Mouse (Mus musculus) liver, embryonic 15.5 days (tissue): ENCODE data around the gene Rab7b. TPM values are rescaled to one million over a fixed set of nuclear protein-coding genes. Genes with fewer than 3 reads are reported as not detected.

Source experiments
- ATAC-seq: fragments of 200-750 bp; cut with Nextera tagmentation; 2 replicates; pipeline ENCODE4 v1.8.0; 2017; ENCODE audit warnings: moderate number of reproducible peaks, mild to moderate bottlenecking, moderate library complexity; ENCODE audit not compliant: insufficient read depth
- H3K27ac ChIP-seq: fragments of 300-500 bp; sonication (generic); replicated peaks from 2 replicates; pipeline ENCODE4 v1.5.1; 2015; ENCODE audit warnings: mild to moderate bottlenecking, inconsistent platforms
- H3K27me3 ChIP-seq: fragments of 300-500 bp; sonication (generic); 2 replicates; pipeline ENCODE4 v1.6.1; 2015; ENCODE audit warnings: mild to moderate bottlenecking, inconsistent platforms
- H3K36me3 ChIP-seq: fragments of 300-500 bp; sonication (generic); replicated peaks from 2 replicates; pipeline ENCODE4 v1.6.1; 2015; ENCODE audit warnings: moderate library complexity, mild to moderate bottlenecking, inconsistent platforms
- H3K4me1 ChIP-seq: fragments of 300-500 bp; sonication (generic); replicated peaks from 2 replicates; pipeline ENCODE4 v1.6.1; 2015; ENCODE audit warnings: inconsistent platforms
- H3K4me2 ChIP-seq: fragments of 300-500 bp; sonication (generic); 2 replicates; pipeline ENCODE4 v1.6.1; 2015; ENCODE audit warnings: moderate library complexity, mild to moderate bottlenecking, inconsistent platforms
- H3K4me3 ChIP-seq: fragments of 300-500 bp; sonication (generic); replicated peaks from 2 replicates; pipeline ENCODE4 v1.5.1; 2015; ENCODE audit warnings: mild to moderate bottlenecking, inconsistent platforms
- H3K9ac ChIP-seq: fragments of 300-500 bp; sonication (generic); 2 replicates; pipeline ENCODE4 v1.6.1; 2015; ENCODE audit warnings: moderate library complexity, mild to moderate bottlenecking, inconsistent platforms
- H3K9me3 ChIP-seq: fragments of 300-500 bp; sonication (generic); replicated peaks from 2 replicates; pipeline ENCODE4 v1.6.1; 2016; ENCODE audit warnings: inconsistent platforms
- WGBS: fragments of 180-500 bp; shearing (Covaris S2); methylation state at CpG from one replicate; pipeline ENCODE4 v1.1.7; 2015; ENCODE audit warnings: mixed read lengths; ENCODE audit not compliant: insufficient replicate concordance; 5-methylcytosine and 5-hydroxymethylcytosine counted together
- polyA plus RNA-seq: library from polyadenylated mRNA; unstranded; fragments of >200 nt; fragmentation: Nextera tagmentation; extraction: Ambion mirVana; gene quantifications from 2 replicates; pipeline ENCODE4 v1.2.1, GENCODE M21; 2015

Rab7b gene
- polyA plus RNA-seq, 1 experiment from 2014 or later: 1.2 TPM

GRCm38 (mm10) chr1:131718952-131719694 is 30.6 kb downstream of the Rab7b start:
- Histone ChIP-seq H3K9me3 (no peaks in the 10 kb centered on the region), H3K27me3 (no peaks in the 10 kb centered on the region), H3K27ac (no peak overlapping the region), H3K36me3 (no peaks in the 10 kb centered on the region), H3K9ac (no peak overlapping the region), H3K4me2 (no peak overlapping the region), H3K4me1 (no peaks in the 10 kb centered on the region), H3K4me3 (no peak overlapping the region)
- WGBS: 60% methylated on average over 16 of the region's 16 CpGs
- ATAC-seq: no peak

GRCm38 (mm10) chr1:131721989-131722388 is 33.5 kb downstream of the Rab7b start:
- Histone ChIP-seq H3K4me2 (no peak overlapping the region), H3K4me1 (no peaks in the 10 kb centered on the region), H3K9ac (no peak overlapping the region), H3K4me3 (no peak overlapping the region), H3K9me3 (no peaks in the 10 kb centered on the region), H3K27me3 (no peaks in the 10 kb centered on the region), H3K27ac (no peak overlapping the region), H3K36me3 (no peaks in the 10 kb centered on the region)
- ATAC-seq: no peak
- WGBS: 56% methylated on average over 3 of the region's 3 CpGs

- H3K36me3 ChIP-seq: no peaks in the 10 kb centered on the region
- ATAC-seq: no peak
- WGBS: 54% methylated on average over 4 of the region's 4 CpGs
- H3K27ac ChIP-seq: no peak overlapping the region
- H3K4me1 ChIP-seq: no peaks in the 10 kb centered on the region
- no peaks in the 10 kb centered on the region for H3K27me3 ChIP-seq
- H3K9me3 ChIP-seq: no peaks in the 10 kb centered on the region
- H3K9ac ChIP-seq: no peak overlapping the region
- no peak overlapping the region for H3K4me2 ChIP-seq
- no peak overlapping the region for H3K4me3 ChIP-seq
Observed at GRCm38 (mm10) chr1:131723549-131723948, 35.1 kb downstream of the Rab7b start.

GRCm38 (mm10) chr1:131726586-131726985 is 38.1 kb downstream of the Rab7b start:
- no peak overlapping the region for H3K27ac ChIP-seq
- ATAC-seq: no peak
- H3K36me3 ChIP-seq: no peaks in the 10 kb centered on the region
- 28% methylated on average over 6 of the region's 6 CpGs for WGBS
- no peak overlapping the region for H3K4me2 ChIP-seq
- no peaks in the 10 kb centered on the region for H3K27me3 ChIP-seq
- H3K4me1 ChIP-seq: no peaks in the 10 kb centered on the region
- no peak overlapping the region for H3K9ac ChIP-seq
- no peaks in the 10 kb centered on the region for H3K9me3 ChIP-seq
- no peak overlapping the region for H3K4me3 ChIP-seq

- no peak for ATAC-seq
Observed at GRCm38 (mm10) chr1:131730639-131731437, 42.3 kb downstream of the Rab7b start.

GRCm38 (mm10) chr1:131733474-131734180 is 45.1 kb downstream of the Rab7b start:
- whole genome bisulfite sequencing: 55% methylated on average over 13 of the region's 13 CpGs
- no peak overlapping the region for H3K27ac ChIP-seq
- H3K27me3 ChIP-seq: peaks cover 11% of the 10 kb centered on the region; the same call in 1 of the 2 replicates
- H3K9me3 ChIP-seq: no peaks in the 10 kb centered on the region
- no peak for ATAC-seq
- no peak overlapping the region for H3K4me2 ChIP-seq
- peaks cover 5% of the 10 kb centered on the region; the same call in 1 of the 2 replicates for H3K4me1 ChIP-seq
- H3K4me3 ChIP-seq: no peak overlapping the region
- no peak overlapping the region for H3K9ac ChIP-seq
- no peaks in the 10 kb centered on the region for H3K36me3 ChIP-seq

More at GRCm38 (mm10) chr1:131730639-131731437, 42.3 kb downstream of the Rab7b start:
- no peak overlapping the region for H3K27ac ChIP-seq
- H3K4me1 ChIP-seq: no peaks in the 10 kb centered on the region
- no peaks in the 10 kb centered on the region for H3K27me3 ChIP-seq
- H3K4me2 ChIP-seq: no peak overlapping the region
- no peak overlapping the region for H3K9ac ChIP-seq
- WGBS: 66% methylated on average over 12 of the region's 12 CpGs
- no peaks in the 10 kb centered on the region for H3K9me3 ChIP-seq
- no peaks in the 10 kb centered on the region for H3K36me3 ChIP-seq
- H3K4me3 ChIP-seq: no peak overlapping the region

GRCm38 (mm10) chr1:131734657-131735273 is 46.3 kb downstream of the Rab7b start:
- Histone ChIP-seq H3K9ac (no peak overlapping the region), H3K4me1 (peaks cover 5% of the 10 kb centered on the region; the same call in 1 of the 2 replicates), H3K27me3 (peaks cover 11% of the 10 kb centered on the region; the same call in 1 of the 2 replicates), H3K9me3 (no peaks in the 10 kb centered on the region), H3K36me3 (no peaks in the 10 kb centered on the region), H3K4me3 (no peak overlapping the region), H3K27ac (no peak overlapping the region), H3K4me2 (no peak overlapping the region)
- 67% methylated on average over 6 of the region's 6 CpGs for WGBS
- no peak for ATAC-seq

- 11% methylated on average over 9 of the region's 9 CpGs for WGBS
- H3K27ac ChIP-seq: no peak overlapping the region
Observed at GRCm38 (mm10) chr1:131736494-131736893, 48.0 kb downstream of the Rab7b start.

GRCm38 (mm10) chr1:131737269-131737668 is 48.8 kb downstream of the Rab7b start:
- ATAC-seq: no peak

More at GRCm38 (mm10) chr1:131736494-131736893, 48.0 kb downstream of the Rab7b start:
- H3K27me3 ChIP-seq: peaks cover 11% of the 10 kb centered on the region; the same call in 1 of the 2 replicates
- H3K4me1 ChIP-seq: peaks cover 5% of the 10 kb centered on the region; the same call in 1 of the 2 replicates
- no peak for ATAC-seq
- H3K4me3 ChIP-seq: no peak overlapping the region
- no peak overlapping the region for H3K4me2 ChIP-seq
- H3K36me3 ChIP-seq: no peaks in the 10 kb centered on the region
- H3K9ac ChIP-seq: no peak overlapping the region; the same call in 1 of the 2 replicates
- H3K9me3 ChIP-seq: no peaks in the 10 kb centered on the region

GRCm38 (mm10) chr1:131738760-131739159 is 50.3 kb downstream of the Rab7b start:
- H3K4me2 ChIP-seq: no peak overlapping the region
- no peak for ATAC-seq
- H3K4me3 ChIP-seq: no peak overlapping the region
- H3K27ac ChIP-seq: no peak overlapping the region
- no peaks in the 10 kb centered on the region for H3K9me3 ChIP-seq
- H3K9ac ChIP-seq: no peak overlapping the region
- peaks cover 11% of the 10 kb centered on the region; the same call in 1 of the 2 replicates for H3K27me3 ChIP-seq
- H3K4me1 ChIP-seq: peaks cover 5% of the 10 kb centered on the region; the same call in 1 of the 2 replicates
- no peaks in the 10 kb centered on the region for H3K36me3 ChIP-seq
- WGBS: 14% methylated on average over 1 of the region's 1 CpGs

More at GRCm38 (mm10) chr1:131737269-131737668, 48.8 kb downstream of the Rab7b start:
- WGBS: 61% methylated on average over 5 of the region's 5 CpGs
- Histone ChIP-seq H3K4me1 (peaks cover 5% of the 10 kb centered on the region; the same call in 1 of the 2 replicates), H3K9me3 (no peaks in the 10 kb centered on the region), H3K36me3 (no peaks in the 10 kb centered on the region), H3K4me3 (no peak overlapping the region), H3K4me2 (no peak overlapping the region), H3K27ac (no peak overlapping the region), H3K9ac (no peak overlapping the region), H3K27me3 (peaks cover 11% of the 10 kb centered on the region; the same call in 1 of the 2 replicates)
